Mouse (Mus musculus) bone marrow, adult 2 months (tissue): Measurements from ENCODE around the gene Padi4.

Experiments
- CTCF ChIP-seq: fragments of 200-500 bp; IDR thresholded peaks from 2 replicates; pipeline ENCODE4 v1.5.1; 2011; ENCODE audit warnings: low read length, control low read depth; ENCODE audit not compliant: control insufficient read depth, insufficient read depth
- POLR2A ChIP-seq: fragments of 200-500 bp; IDR thresholded peaks from 2 replicates; pipeline ENCODE4 v1.6.1; 2011; ENCODE audit warnings: low read depth, mild to moderate bottlenecking, control low read depth, low read length, borderline replicate concordance; ENCODE audit not compliant: control insufficient read depth

- no peak for TF ChIP-seq CTCF
- no peak for TF ChIP-seq POLR2A
Observed at GRCm38 (mm10) chr4:140723192-140723591, 50.8 kb downstream of the Padi4 start.
